Mouse (Mus musculus): ENCODE data around the gene 1700029P11Rik. TPM values are rescaled to one million over a fixed set of nuclear protein-coding genes. Genes with fewer than 3 reads are reported as not detected.

The 1700029P11Rik gene
- polyA plus RNA-seq (2016; fragmentation: Nextera tagmentation; extraction: Ambion mirVana), result not detected in 2 replicates

- Histone ChIP-seq H3K36me3 (no peaks in the 10 kb centered on the region), H3K9me3 (no peaks in the 10 kb centered on the region), H3K4me2 (replicated peaks) (no peak within 1 kb of the TSS), H3K27ac (replicated peaks) (no peak within 1 kb of the TSS), H3K9ac (replicated peaks) (no peak within 1 kb of the TSS), H3K27me3 (no peaks in the 10 kb centered on the region), H3K4me1 (peaks cover 5% of the 10 kb centered on the region), H3K4me3 (no peak within 1 kb of the TSS)
- no peak for ATAC-seq (ENCODE audit: low FRiP score, low read depth)
- WGBS, result 96% methylated on average over 23 of the region's 23 CpGs
Measured at GRCm38 (mm10) chr15:81980321-81980720, at the start of gene 1700029P11Rik. Gene 1700029P11Rik (plus strand): TSS chr15:81980540.

- H3K4me1 ChIP-seq, result peaks cover 22% of the 10 kb centered on the region
- no peak overlapping the region for H3K27ac ChIP-seq (replicated peaks)
- peaks cover 14% of the 10 kb centered on the region; the same call in 1 of the 2 replicates for H3K27me3 ChIP-seq
- WGBS, result 48% methylated on average over 12 of the region's 12 CpGs
- no peak overlapping the region for H3K4me3 ChIP-seq
- no peak overlapping the region for H3K4me2 ChIP-seq (replicated peaks)
- ATAC-seq (ENCODE audit: low FRiP score, low read depth), result no peak
- no peaks in the 10 kb centered on the region for H3K9me3 ChIP-seq
- H3K36me3 ChIP-seq, result no peaks in the 10 kb centered on the region
- H3K9ac ChIP-seq (replicated peaks), result 0 out of 2 replicates have a peak overlapping the region, but pooled peaks have one; percentile 8
Measured at GRCm38 (mm10) chr15:81932951-81933470, 47.3 kb upstream of the 1700029P11Rik start.

- WGBS, result 86% methylated on average over 1 of the region's 1 CpGs
- Histone ChIP-seq H3K4me1 (peaks cover 28% of the 10 kb centered on the region), H3K4me3 (no peak overlapping the region), H3K36me3 (no peaks in the 10 kb centered on the region), H3K9ac (replicated peaks) (no peak overlapping the region), H3K27ac (replicated peaks) (no peak overlapping the region), H3K9me3 (no peaks in the 10 kb centered on the region), H3K27me3 (peaks cover 19% of the 10 kb centered on the region), H3K4me2 (replicated peaks) (no peak overlapping the region)
- no peak for ATAC-seq (ENCODE audit: low FRiP score, low read depth)
Measured at GRCm38 (mm10) chr15:81933986-81934385, 46.4 kb upstream of the 1700029P11Rik start.

GRCm38 (mm10) chr15:81935869-81936637 lies 44.3 kb upstream of the 1700029P11Rik start:
- WGBS, result 55% methylated on average over 7 of the region's 7 CpGs
- Histone ChIP-seq H3K4me2 (replicated peaks) (peak overlapping the region; percentile 61), H3K4me1 (peaks cover 29% of the 10 kb centered on the region), H3K9me3 (no peaks in the 10 kb centered on the region), H3K9ac (replicated peaks) (peak overlapping the region; percentile 61), H3K27ac (replicated peaks) (peak overlapping the region; percentile 75), H3K36me3 (no peaks in the 10 kb centered on the region), H3K27me3 (peaks cover 19% of the 10 kb centered on the region), H3K4me3 (peak overlapping the region; percentile 50)
- ATAC-seq (ENCODE audit: low FRiP score, low read depth), result no peak

GRCm38 (mm10) chr15:81936679-81937078 lies 43.7 kb upstream of the 1700029P11Rik start, which contains the start of gene Csdc2:
Gene Csdc2 (plus strand): TSS chr15:81936759.
- under 1% methylated on average over 12 of the region's 12 CpGs for WGBS
- Histone ChIP-seq H3K9ac (replicated peaks) (peak within 1 kb of the TSS; percentile 61), H3K27ac (replicated peaks) (peak within 1 kb of the TSS; percentile 75), H3K27me3 (peaks cover 19% of the 10 kb centered on the region), H3K9me3 (no peaks in the 10 kb centered on the region), H3K4me2 (replicated peaks) (peak within 1 kb of the TSS; percentile 61), H3K36me3 (no peaks in the 10 kb centered on the region), H3K4me1 (peaks cover 29% of the 10 kb centered on the region), H3K4me3 (peak within 1 kb of the TSS; percentile 50)
- peak; percentile 68 for ATAC-seq (ENCODE audit: low FRiP score, low read depth)

- no peaks in the 10 kb centered on the region for H3K9me3 ChIP-seq
- H3K9ac ChIP-seq (replicated peaks), result peak overlapping the region; percentile 61
- WGBS, result 14% methylated on average over 19 of the region's 19 CpGs
- ATAC-seq (ENCODE audit: low FRiP score, low read depth), result 0 out of 2 replicates have a peak, but pooled peaks have one; percentile 10
- peak overlapping the region; percentile 50 for H3K4me3 ChIP-seq
- peaks cover 29% of the 10 kb centered on the region for H3K4me1 ChIP-seq
- H3K27me3 ChIP-seq, result peaks cover 19% of the 10 kb centered on the region
- H3K4me2 ChIP-seq (replicated peaks), result peak overlapping the region; percentile 61
- H3K27ac ChIP-seq (replicated peaks), result peak overlapping the region; percentile 75
- H3K36me3 ChIP-seq, result no peaks in the 10 kb centered on the region
Measured at GRCm38 (mm10) chr15:81937098-81937972, 43.0 kb upstream of the 1700029P11Rik start.

GRCm38 (mm10) chr15:81938246-81938645 lies 42.1 kb upstream of the 1700029P11Rik start:
- peaks cover 33% of the 10 kb centered on the region for H3K4me1 ChIP-seq
- ATAC-seq (ENCODE audit: low FRiP score, low read depth), result no peak
- no peaks in the 10 kb centered on the region for H3K36me3 ChIP-seq
- H3K9ac ChIP-seq (replicated peaks), result 0 out of 2 replicates have a peak overlapping the region, but pooled peaks have one; percentile 61
- peak overlapping the region; percentile 61 for H3K4me2 ChIP-seq (replicated peaks)
- no peaks in the 10 kb centered on the region for H3K9me3 ChIP-seq
- peak overlapping the region; percentile 50 for H3K4me3 ChIP-seq
- peak overlapping the region; percentile 54; the same call in 1 of the 2 replicates for H3K27ac ChIP-seq (replicated peaks)
- peaks cover 19% of the 10 kb centered on the region for H3K27me3 ChIP-seq
- 24% methylated on average over 2 of the region's 2 CpGs for WGBS

GRCm38 (mm10) chr15:81939157-81939715 lies 41.1 kb upstream of the 1700029P11Rik start:
- WGBS, result 91% methylated on average over 10 of the region's 10 CpGs
- H3K9ac ChIP-seq (replicated peaks), result no peak overlapping the region

GRCm38 (mm10) chr15:81939774-81940173 lies 40.6 kb upstream of the 1700029P11Rik start:
- ATAC-seq (ENCODE audit: low FRiP score, low read depth), result no peak
- Histone ChIP-seq H3K9me3 (no peaks in the 10 kb centered on the region), H3K27me3 (peaks cover 19% of the 10 kb centered on the region), H3K36me3 (no peaks in the 10 kb centered on the region), H3K9ac (replicated peaks) (no peak overlapping the region), H3K27ac (replicated peaks) (no peak overlapping the region), H3K4me1 (peaks cover 37% of the 10 kb centered on the region), H3K4me2 (replicated peaks) (no peak overlapping the region), H3K4me3 (no peak overlapping the region)
- WGBS, result 94% methylated on average over 4 of the region's 4 CpGs

More at GRCm38 (mm10) chr15:81939157-81939715, 41.1 kb upstream of the 1700029P11Rik start:
- Histone ChIP-seq H3K27ac (replicated peaks) (no peak overlapping the region), H3K4me2 (replicated peaks) (no peak overlapping the region), H3K4me3 (no peak overlapping the region), H3K36me3 (no peaks in the 10 kb centered on the region), H3K9me3 (no peaks in the 10 kb centered on the region), H3K4me1 (peaks cover 37% of the 10 kb centered on the region), H3K27me3 (peaks cover 19% of the 10 kb centered on the region)
- ATAC-seq (ENCODE audit: low FRiP score, low read depth), result no peak

GRCm38 (mm10) chr15:81940219-81940618 lies 40.1 kb upstream of the 1700029P11Rik start:
- H3K4me2 ChIP-seq (replicated peaks), result no peak overlapping the region
- H3K27ac ChIP-seq (replicated peaks), result no peak overlapping the region
- H3K4me1 ChIP-seq, result peaks cover 37% of the 10 kb centered on the region
- peaks cover 19% of the 10 kb centered on the region for H3K27me3 ChIP-seq
- no peak for ATAC-seq (ENCODE audit: low FRiP score, low read depth)
- no peaks in the 10 kb centered on the region for H3K9me3 ChIP-seq
- H3K36me3 ChIP-seq, result no peaks in the 10 kb centered on the region
- no peak overlapping the region for H3K9ac ChIP-seq (replicated peaks)
- H3K4me3 ChIP-seq, result no peak overlapping the region
- WGBS, result 94% methylated on average over 5 of the region's 5 CpGs

- ATAC-seq (ENCODE audit: low FRiP score, low read depth), result no peak
- Histone ChIP-seq H3K4me3 (no peak overlapping the region), H3K4me1 (peaks cover 37% of the 10 kb centered on the region), H3K9me3 (no peaks in the 10 kb centered on the region), H3K27ac (replicated peaks) (no peak overlapping the region), H3K9ac (replicated peaks) (no peak overlapping the region), H3K4me2 (replicated peaks) (no peak overlapping the region), H3K36me3 (no peaks in the 10 kb centered on the region), H3K27me3 (peaks cover 17% of the 10 kb centered on the region)
- 95% methylated on average over 2 of the region's 2 CpGs for WGBS
Measured at GRCm38 (mm10) chr15:81941010-81941409, 39.3 kb upstream of the 1700029P11Rik start.

All from midbrain, embryonic 12.5 days (tissue).